Mouse (Mus musculus) frontal cortex, adult 2 months (tissue): ENCODE results near the gene Lrrc4. TPM values are rescaled to one million over a fixed set of nuclear protein-coding genes. Genes with fewer than 3 reads are reported as not detected.
A peak's percentile ranks its signal among the peaks of the same experiment; 100 is the strongest.

Source experiments
- DNase-seq, 2 experiments: peaks; one replicate each; pipeline ENCODE4 v3.0.0; 2022; ENCODE audit warnings: low spot score in 1 of 2; ENCODE audit errors: extremely low spot score in 1 of 2
- polyA plus RNA-seq: library from polyadenylated mRNA; depleted of rRNA; stranded (reverse); fragments of >200 nt; gene quantifications from 2 replicates; pipeline ENCODE4 v1.2.3, GENCODE M21; 2012; rRNA removed

Lrrc4 gene
- polyA plus RNA-seq: 46.0 and 49.3 TPM in 2 replicates

GRCm38 (mm10) chr6:28831011-28831853 lies at the start of gene Lrrc4:
Gene Lrrc4 (minus strand): TSS chr6:28831747.
- no peak for DNase-seq

GRCm38 (mm10) chr6:28880909-28881308 lies 49.4 kb upstream of the Lrrc4 start:
- DNase-seq: no peak

- DNase-seq: no peak
Measured at GRCm38 (mm10) chr6:28879315-28879714, 47.8 kb upstream of the Lrrc4 start.

GRCm38 (mm10) chr6:28877945-28878666 lies 46.6 kb upstream of the Lrrc4 start:
- DNase-seq: peak in 1 of 2 experiments; percentile 51

- no peak for DNase-seq
Measured at GRCm38 (mm10) chr6:28876492-28876891, 44.9 kb upstream of the Lrrc4 start.

- no peak for DNase-seq
Measured at GRCm38 (mm10) chr6:28875333-28875732, 43.8 kb upstream of the Lrrc4 start.

GRCm38 (mm10) chr6:28874759-28875158 lies 43.2 kb upstream of the Lrrc4 start:
- DNase-seq: no peak

GRCm38 (mm10) chr6:28874053-28874452 lies 42.5 kb upstream of the Lrrc4 start:
- no peak for DNase-seq

GRCm38 (mm10) chr6:28872421-28872795 lies 40.9 kb upstream of the Lrrc4 start:
- no peak for DNase-seq

- peak; percentile 24 to 41 for DNase-seq
Measured at GRCm38 (mm10) chr6:28871725-28872420, 40.3 kb upstream of the Lrrc4 start.

- no peak for DNase-seq
Measured at GRCm38 (mm10) chr6:28867516-28868251, 36.1 kb upstream of the Lrrc4 start.

GRCm38 (mm10) chr6:28866206-28866605 lies 34.7 kb upstream of the Lrrc4 start:
- DNase-seq: no peak

GRCm38 (mm10) chr6:28865112-28865511 lies 33.6 kb upstream of the Lrrc4 start:
- DNase-seq: no peak

GRCm38 (mm10) chr6:28864684-28865083 lies 33.1 kb upstream of the Lrrc4 start:
- peak in 1 of 2 experiments; percentile 57 for DNase-seq

GRCm38 (mm10) chr6:28862304-28862703 lies 30.8 kb upstream of the Lrrc4 start:
- DNase-seq: no peak

- no peak for DNase-seq
Measured at GRCm38 (mm10) chr6:28860922-28861321, 29.4 kb upstream of the Lrrc4 start.

GRCm38 (mm10) chr6:28860450-28860849 lies 28.9 kb upstream of the Lrrc4 start:
- no peak for DNase-seq

- no peak for DNase-seq
Measured at GRCm38 (mm10) chr6:28859094-28859493, 27.5 kb upstream of the Lrrc4 start.

GRCm38 (mm10) chr6:28857198-28858180 lies 25.9 kb upstream of the Lrrc4 start:
- DNase-seq: no peak
